Mouse (Mus musculus) CH12.LX (cell line): ENCODE measurements at regions not wholly inside any gene's neighbourhood (a gene's known extent, or its start where the extent isn't known, plus 50 kb on each side); places are given as distances from the start of the nearest gene placed in this dataset.

ENCODE experiments used
- DNase-seq: peaks from one replicate; pipeline ENCODE4 v3.0.0-alpha.2; 2013; ENCODE audit errors: extremely low read depth
- H3K27ac ChIP-seq: 2 replicates; pipeline ENCODE4 v1.5.1; 2012; ENCODE audit warnings: low read depth, mild to moderate bottlenecking, control low read depth, moderate library complexity; ENCODE audit not compliant: insufficient read depth
- H3K27me3 ChIP-seq: replicated peaks from 2 replicates; pipeline ENCODE3; 2012; ENCODE audit warnings: inconsistent platforms
- H3K36me3 ChIP-seq, 2 experiments: replicated peaks in 1 of 2; 2 replicates each; pipeline versions ENCODE3 to v1.6.1; 2012; ENCODE audit warnings: inconsistent platforms in 1 of 2, low read length in 1 of 2, mild to moderate bottlenecking in 1 of 2, mixed read lengths in 1 of 2, moderate library complexity in 1 of 2; ENCODE audit not compliant: control insufficient read depth in 1 of 2, insufficient read depth in 1 of 2
- H3K4me1 ChIP-seq, 2 experiments: 2 replicates each; pipeline ENCODE4 v1.6.1; 2012; ENCODE audit warnings: inconsistent platforms in 1 of 2, moderate library complexity in 1 of 2; ENCODE audit not compliant: insufficient read depth in 2 of 2, control insufficient read depth in 1 of 2
- H3K4me2 ChIP-seq: 2 replicates; pipeline ENCODE4 v1.6.1; 2012; ENCODE audit warnings: low read depth, mild to moderate bottlenecking, control low read depth; ENCODE audit not compliant: poor library complexity, insufficient read depth, severe bottlenecking
- H3K4me3 ChIP-seq, 3 experiments: fragments of 150-350 bp in 1 of 3; sonication (generic) in 1 of 3; replicated peaks in 1 of 3; 2 replicates each; pipeline versions ENCODE3 to v1.5.1; 2011 to 2012; ENCODE audit warnings: low read depth in 2 of 3, low read length in 2 of 3, mild to moderate bottlenecking in 2 of 3, moderate library complexity in 2 of 3, control low read depth in 1 of 3, improper control_type of control experiment in 1 of 3, inconsistent platforms in 1 of 3, mixed read lengths in 1 of 3; ENCODE audit not compliant: poor library complexity in 1 of 3
- H3K79me2 ChIP-seq: replicated peaks from 2 replicates; pipeline ENCODE4 v1.6.1; 2012; ENCODE audit warnings: mild to moderate bottlenecking, moderate library complexity; ENCODE audit not compliant: control insufficient read depth, poor library complexity, insufficient read depth, severe bottlenecking; ENCODE audit errors: extremely low read depth
- H3K9ac ChIP-seq: 2 replicates; pipeline ENCODE4 v1.6.1; 2012; ENCODE audit warnings: low read depth, mild to moderate bottlenecking, control low read depth, moderate library complexity; ENCODE audit not compliant: insufficient read depth
- H3K9me3 ChIP-seq: replicated peaks from 2 replicates; pipeline ENCODE3; 2012; ENCODE audit warnings: low read length, inconsistent platforms, mixed read lengths
- CHD1 ChIP-seq: IDR thresholded peaks from 2 replicates; pipeline ENCODE4 v1.6.1; 2012; ENCODE audit warnings: low read depth, low read length, improper control_type of control experiment, inconsistent platforms
- CHD2 ChIP-seq: IDR thresholded peaks from 2 replicates; pipeline ENCODE4 v1.6.1; 2011; ENCODE audit warnings: low read length, improper control_type of control experiment
- JUN ChIP-seq: IDR thresholded peaks from 2 replicates; pipeline ENCODE4 v1.6.1; 2011; ENCODE audit warnings: low read depth, mild to moderate bottlenecking, low read length, improper control_type of control experiment, moderate library complexity; ENCODE audit not compliant: insufficient read depth
- MAZ ChIP-seq: IDR thresholded peaks from 2 replicates; pipeline ENCODE4 v1.6.1; 2012; ENCODE audit warnings: low read depth, mild to moderate bottlenecking, inconsistent platforms, low read length, improper control_type of control experiment, moderate library complexity
- MEF2A ChIP-seq: IDR thresholded peaks from 2 replicates; pipeline ENCODE4 v1.6.1; 2014; ENCODE audit warnings: low read depth, mild to moderate bottlenecking, inconsistent platforms, low read length, improper control_type of control experiment, borderline replicate concordance
- MXI1 ChIP-seq: IDR thresholded peaks from 2 replicates; pipeline ENCODE4 v1.6.1; 2011; ENCODE audit warnings: mild to moderate bottlenecking, low read depth, low read length, improper control_type of control experiment
- MYC ChIP-seq: IDR thresholded peaks from 2 replicates; pipeline ENCODE4 v1.6.1; 2011; ENCODE audit warnings: low read depth, mild to moderate bottlenecking, improper control_type of control experiment, low read length
- NRF1 ChIP-seq: IDR thresholded peaks from 2 replicates; pipeline ENCODE4 v1.6.1; 2014; ENCODE audit warnings: low read depth, mild to moderate bottlenecking, inconsistent platforms, low read length, improper control_type of control experiment, moderate library complexity
- PAX5 ChIP-seq: IDR thresholded peaks from 2 replicates; pipeline ENCODE4 v1.6.1; 2012; ENCODE audit warnings: low read length, inconsistent platforms, mixed read lengths
- RAD21 ChIP-seq: IDR thresholded peaks from 2 replicates; pipeline ENCODE4 v1.6.1; 2011; ENCODE audit warnings: low read depth, mild to moderate bottlenecking, low read length, improper control_type of control experiment, moderate library complexity
- RCOR1 ChIP-seq: conservative IDR thresholded peaks from 2 replicates; pipeline ENCODE4 v1.6.1; 2012; ENCODE audit warnings: low read depth, mild to moderate bottlenecking, inconsistent platforms, low read length, improper control_type of control experiment
- SMC3 ChIP-seq: IDR thresholded peaks from 2 replicates; pipeline ENCODE4 v1.6.1; 2011; ENCODE audit warnings: low read depth, low read length, improper control_type of control experiment
- USF1 ChIP-seq: IDR thresholded peaks from 2 replicates; pipeline ENCODE4 v1.6.1; 2014; ENCODE audit warnings: low read depth, mild to moderate bottlenecking, inconsistent platforms, low read length, improper control_type of control experiment
- ZC3H11A ChIP-seq: IDR thresholded peaks from 2 replicates; pipeline ENCODE4 v1.6.1; 2012; ENCODE audit warnings: low read depth, mild to moderate bottlenecking, inconsistent platforms, low read length, improper control_type of control experiment
- ZKSCAN1 ChIP-seq: IDR thresholded peaks from 2 replicates; pipeline ENCODE4 v1.6.1; 2012; ENCODE audit warnings: low read depth, inconsistent platforms, low read length, improper control_type of control experiment, borderline replicate concordance
- ZMIZ1 ChIP-seq: IDR thresholded peaks from 2 replicates; pipeline ENCODE4 v1.6.1; 2012; ENCODE audit warnings: low read depth, mild to moderate bottlenecking, inconsistent platforms, low read length, improper control_type of control experiment
- ZNF384 ChIP-seq: IDR thresholded peaks from 2 replicates; pipeline ENCODE4 v1.6.1; 2012; ENCODE audit warnings: low read depth, low read length, improper control_type of control experiment, inconsistent platforms
- dilution Hi-C: fragments of 300-500 bp; cut with MboI; formaldehyde crosslinking; loops from 2 replicates; pipeline ENCODE4 v1.14.3; 2020; ENCODE audit warnings: low sequenced_read_pairs; ENCODE audit not compliant: extremely low pct_unique_long_range_greater_than_20kb, extremely low pct_ligation_motif_present
- in situ Hi-C: fragments of 300-500 bp; cut with MboI; formaldehyde crosslinking; loops from 3 replicates; pipeline ENCODE4 v1.14.3; 2019; ENCODE audit warnings: low sequenced_read_pairs, low pct_ligation_motif_present, low pct_unique_long_range_greater_than_20kb, mixed read lengths

DNA sequence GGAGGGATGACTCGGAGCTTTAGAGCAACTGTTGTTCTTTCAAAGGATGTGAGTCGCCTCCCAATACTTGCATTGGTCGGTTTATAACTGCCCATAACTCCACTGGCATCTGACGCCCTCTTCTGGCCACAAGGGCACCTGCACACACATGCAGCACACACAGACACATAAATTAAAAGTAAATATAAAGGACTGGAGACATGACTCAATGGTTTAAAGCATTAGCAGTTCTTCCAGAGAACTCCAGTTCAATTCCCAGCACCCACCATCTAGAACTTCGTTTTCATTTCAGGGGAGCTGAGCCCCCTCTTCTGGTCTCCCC lies 281.5 kb upstream of the Runx1 start:
- Histone ChIP-seq H3K4me1 (peaks cover 14 to 29% of the 10 kb centered on the region in 2 experiments), H3K79me2 (no peaks in the 10 kb centered on the region), H3K27ac (no peak overlapping the region), H3K9ac (no peak overlapping the region), H3K36me3 (no peaks in the 10 kb centered on the region), H3K4me3 (no peak overlapping the region), H3K4me2 (no peak overlapping the region), H3K27me3 (no peaks in the 10 kb centered on the region), H3K9me3 (peaks cover 3% of the 10 kb centered on the region)
- no peak for DNase-seq
- TF ChIP-seq NRF1 (no peak), RAD21 (peak; percentile 2), JUN (no peak), MXI1 (no peak)
- in situ Hi-C loops (no loop called here), dilution Hi-C loops (no loop called here)

DNA sequence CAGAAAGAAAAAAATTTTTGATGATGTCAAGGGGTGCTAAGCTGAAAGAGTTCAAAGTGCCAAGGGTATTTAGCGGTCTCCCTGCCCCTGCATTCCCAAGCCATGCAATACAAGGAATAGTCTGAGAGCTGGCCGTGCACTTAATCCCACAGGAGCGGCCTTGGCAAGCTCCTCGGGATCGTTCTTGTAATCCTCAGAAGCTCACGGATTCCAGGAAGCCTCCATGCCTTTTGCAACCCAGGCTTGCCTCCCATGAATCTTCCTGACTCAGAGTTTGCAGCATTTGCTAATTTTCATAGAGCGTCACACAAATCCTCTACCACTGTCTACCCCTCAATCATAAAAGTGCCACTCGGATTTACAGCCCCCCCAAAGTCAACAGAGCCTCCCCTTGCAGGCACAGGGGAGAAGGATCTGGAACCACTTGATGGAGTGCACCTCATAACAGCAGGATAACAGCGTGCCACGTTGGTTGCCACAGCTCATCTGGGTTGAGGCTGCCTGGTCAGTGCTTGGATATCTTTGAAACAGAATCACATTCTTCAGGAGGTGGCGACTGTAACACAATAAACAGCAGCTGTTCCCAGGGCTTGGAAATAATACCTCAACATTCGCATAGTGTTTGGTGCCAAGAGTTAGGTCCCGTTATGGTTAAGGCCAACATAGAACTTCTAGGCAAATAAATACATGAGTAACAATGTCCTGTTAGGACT lies 281.0 kb upstream of the Runx1 start:
- peaks cover 3% of the 10 kb centered on the region for H3K9me3 ChIP-seq
- no peaks in the 10 kb centered on the region for H3K27me3 ChIP-seq
- TF ChIP-seq MYC, result no peak
- no peak for TF ChIP-seq ZNF384
- TF ChIP-seq PAX5, result no peak
- no peak for TF ChIP-seq CHD1
- no peak for TF ChIP-seq USF1
- TF ChIP-seq MEF2A, result no peak
- no peak for TF ChIP-seq SMC3
- TF ChIP-seq MAZ, result no peak
- no peak for TF ChIP-seq ZMIZ1
- no peak for TF ChIP-seq ZC3H11A
- TF ChIP-seq RCOR1, result no peak
- TF ChIP-seq NRF1, result no peak
- TF ChIP-seq CHD2, result no peak
- no peak for TF ChIP-seq ZKSCAN1
- dilution Hi-C loops, result no loop called here
- H3K27ac ChIP-seq, result no peak overlapping the region
- no peaks in the 10 kb centered on the region for H3K79me2 ChIP-seq
- in situ Hi-C loops, result no loop called here
- no peaks in the 10 kb centered on the region for H3K36me3 ChIP-seq
- peaks cover 12 to 23% of the 10 kb centered on the region in 2 experiments for H3K4me1 ChIP-seq
- H3K4me2 ChIP-seq, result no peak overlapping the region
- no peak for DNase-seq
- no peak overlapping the region for H3K4me3 ChIP-seq
- H3K9ac ChIP-seq, result no peak overlapping the region
